Mouse (Mus musculus) forebrain, embryonic 15.5 days (tissue): ENCODE results near the gene Apba3. TPM values are rescaled to one million over a fixed set of nuclear protein-coding genes. Genes with fewer than 3 reads are reported as not detected.

Experiments used
- ATAC-seq: fragments of 200-750 bp; cut with Nextera tagmentation; replicated peaks from 2 replicates; pipeline ENCODE4 v1.8.0; 2017; ENCODE audit warnings: mild to moderate bottlenecking, moderate TSS enrichment, moderate library complexity
- H3K27ac ChIP-seq: fragments of 300-500 bp; sonication (generic); replicated peaks from 2 replicates; pipeline ENCODE4 v1.5.1; 2015; ENCODE audit warnings: mild to moderate bottlenecking, inconsistent platforms
- H3K27me3 ChIP-seq: fragments of 300-500 bp; sonication (generic); 2 replicates; pipeline ENCODE4 v1.6.1; 2015; ENCODE audit warnings: inconsistent platforms
- H3K36me3 ChIP-seq: fragments of 300-500 bp; sonication (generic); 2 replicates; pipeline ENCODE4 v1.6.1; 2015; ENCODE audit warnings: mild to moderate bottlenecking, inconsistent platforms
- H3K4me1 ChIP-seq: fragments of 300-500 bp; sonication (generic); 2 replicates; pipeline ENCODE4 v1.6.1; 2015; ENCODE audit warnings: inconsistent platforms
- H3K4me2 ChIP-seq: fragments of 300-500 bp; sonication (generic); replicated peaks from 2 replicates; pipeline ENCODE4 v1.6.1; 2015; ENCODE audit warnings: mild to moderate bottlenecking, inconsistent platforms
- H3K4me3 ChIP-seq: fragments of 300-500 bp; sonication (generic); 2 replicates; pipeline ENCODE4 v1.5.1; 2015; ENCODE audit warnings: mild to moderate bottlenecking, inconsistent platforms
- H3K9ac ChIP-seq: fragments of 300-500 bp; sonication (generic); replicated peaks from 2 replicates; pipeline ENCODE4 v1.6.1; 2015; ENCODE audit warnings: mild to moderate bottlenecking, inconsistent platforms
- H3K9me3 ChIP-seq: fragments of 300-500 bp; sonication (generic); 2 replicates; pipeline ENCODE4 v1.6.1; 2016; ENCODE audit warnings: inconsistent platforms
- WGBS: fragments of 180-500 bp; shearing (Covaris S2); methylation state at CpG from one replicate; pipeline ENCODE4 v1.1.7; 2015; ENCODE audit warnings: mixed read lengths; 5-methylcytosine and 5-hydroxymethylcytosine counted together
- polyA plus RNA-seq: library from polyadenylated mRNA; unstranded; fragments of >200 nt; fragmentation: Nextera tagmentation; extraction: Ambion mirVana; gene quantifications from 2 replicates; pipeline ENCODE4 v1.2.1, GENCODE M21; 2015

The Apba3 gene
- polyA plus RNA-seq, 1 experiment from 2014 or later = 37.5 TPM

DNA sequence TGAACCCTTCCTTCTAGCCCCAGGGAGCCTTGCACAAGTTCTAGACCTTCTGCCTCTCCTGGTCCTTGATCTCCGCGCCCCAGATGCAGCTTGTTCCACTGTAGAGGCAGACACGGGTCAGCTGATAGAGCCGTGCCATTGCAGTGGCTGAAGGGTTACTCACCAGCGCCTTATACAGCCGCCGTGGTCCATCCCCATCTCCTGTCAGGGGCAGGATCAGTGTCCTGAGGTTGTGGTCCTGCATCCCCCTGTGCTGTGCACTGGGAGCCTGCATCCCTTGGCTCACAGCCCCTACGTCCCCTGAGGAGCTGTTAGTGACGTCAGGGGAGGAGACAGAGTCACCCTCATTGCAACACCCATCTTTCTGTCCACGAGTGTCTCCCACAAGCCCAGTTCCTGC, 36.5 kb downstream of the Apba3 start:
- Histone ChIP-seq H3K4me1 (peaks cover 17% of the 10 kb centered on the region), H3K4me2 (no peak overlapping the region), H3K9ac (no peak overlapping the region), H3K27me3 (no peaks in the 10 kb centered on the region), H3K4me3 (no peak overlapping the region), H3K36me3 (peaks cover 27% of the 10 kb centered on the region), H3K27ac (peak overlapping the region; percentile 35; the same call in 1 of the 2 replicates), H3K9me3 (no peaks in the 10 kb centered on the region)
- ATAC-seq = no peak
- 82% methylated on average over 10 of the region's 10 CpGs for WGBS

GRCm38 (mm10) chr10:81303761-81304160, 37.0 kb downstream of the Apba3 start:
- peaks cover 31% of the 10 kb centered on the region for H3K36me3 ChIP-seq
- H3K4me3 ChIP-seq = no peak overlapping the region
- H3K27ac ChIP-seq = no peak overlapping the region
- no peaks in the 10 kb centered on the region for H3K9me3 ChIP-seq
- WGBS = 86% methylated on average over 7 of the region's 7 CpGs
- no peak overlapping the region for H3K9ac ChIP-seq
- H3K27me3 ChIP-seq = no peaks in the 10 kb centered on the region
- H3K4me2 ChIP-seq = no peak overlapping the region
- ATAC-seq = no peak
- peaks cover 17% of the 10 kb centered on the region for H3K4me1 ChIP-seq

GRCm38 (mm10) chr10:81304597-81305238, 38.0 kb downstream of the Apba3 start:
- H3K4me1 ChIP-seq = peaks cover 17% of the 10 kb centered on the region

GRCm38 (mm10) chr10:81305663-81306062, 38.9 kb downstream of the Apba3 start:
- Histone ChIP-seq H3K4me3 (no peak overlapping the region), H3K9ac (no peak overlapping the region), H3K27ac (no peak overlapping the region), H3K27me3 (no peaks in the 10 kb centered on the region), H3K4me1 (peaks cover 17% of the 10 kb centered on the region), H3K36me3 (peaks cover 49% of the 10 kb centered on the region), H3K4me2 (no peak overlapping the region), H3K9me3 (no peaks in the 10 kb centered on the region)
- WGBS = 93% methylated on average over 14 of the region's 14 CpGs
- no peak for ATAC-seq

More at GRCm38 (mm10) chr10:81304597-81305238, 38.0 kb downstream of the Apba3 start:
- no peak overlapping the region for H3K4me3 ChIP-seq
- no peak; the same call in 1 of the 2 replicates for ATAC-seq
- WGBS = 25% methylated on average over 7 of the region's 9 CpGs
- H3K9ac ChIP-seq = no peak overlapping the region
- H3K27me3 ChIP-seq = no peaks in the 10 kb centered on the region
- H3K27ac ChIP-seq = no peak overlapping the region
- no peak overlapping the region for H3K4me2 ChIP-seq
- H3K9me3 ChIP-seq = no peaks in the 10 kb centered on the region
- peaks cover 40% of the 10 kb centered on the region for H3K36me3 ChIP-seq

DNA sequence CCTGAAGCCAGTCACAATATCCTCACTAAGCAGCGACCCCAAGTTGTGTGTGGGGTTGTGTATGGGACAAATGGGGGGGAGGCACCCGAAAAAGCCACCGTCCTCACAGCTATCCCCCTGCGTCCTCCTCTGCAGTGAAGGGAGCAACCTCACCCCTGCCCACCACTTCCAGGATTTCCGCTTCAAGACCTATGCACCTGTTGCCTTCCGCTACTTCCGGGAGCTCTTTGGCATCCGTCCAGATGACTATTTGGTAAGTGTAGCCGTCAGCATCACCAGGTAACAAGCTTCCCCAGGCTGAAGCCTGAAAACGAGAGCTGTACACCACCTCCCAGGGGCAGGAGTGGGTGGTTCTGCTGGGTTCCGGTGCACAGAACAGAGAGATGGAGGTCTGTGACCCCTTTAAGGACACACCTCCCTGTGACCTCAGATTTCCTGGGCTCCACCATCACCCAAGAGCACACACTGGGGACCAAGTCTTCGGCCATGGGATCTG, 39.5 kb downstream of the Apba3 start:
- ATAC-seq = no peak
- no peak overlapping the region for H3K9ac ChIP-seq

DNA sequence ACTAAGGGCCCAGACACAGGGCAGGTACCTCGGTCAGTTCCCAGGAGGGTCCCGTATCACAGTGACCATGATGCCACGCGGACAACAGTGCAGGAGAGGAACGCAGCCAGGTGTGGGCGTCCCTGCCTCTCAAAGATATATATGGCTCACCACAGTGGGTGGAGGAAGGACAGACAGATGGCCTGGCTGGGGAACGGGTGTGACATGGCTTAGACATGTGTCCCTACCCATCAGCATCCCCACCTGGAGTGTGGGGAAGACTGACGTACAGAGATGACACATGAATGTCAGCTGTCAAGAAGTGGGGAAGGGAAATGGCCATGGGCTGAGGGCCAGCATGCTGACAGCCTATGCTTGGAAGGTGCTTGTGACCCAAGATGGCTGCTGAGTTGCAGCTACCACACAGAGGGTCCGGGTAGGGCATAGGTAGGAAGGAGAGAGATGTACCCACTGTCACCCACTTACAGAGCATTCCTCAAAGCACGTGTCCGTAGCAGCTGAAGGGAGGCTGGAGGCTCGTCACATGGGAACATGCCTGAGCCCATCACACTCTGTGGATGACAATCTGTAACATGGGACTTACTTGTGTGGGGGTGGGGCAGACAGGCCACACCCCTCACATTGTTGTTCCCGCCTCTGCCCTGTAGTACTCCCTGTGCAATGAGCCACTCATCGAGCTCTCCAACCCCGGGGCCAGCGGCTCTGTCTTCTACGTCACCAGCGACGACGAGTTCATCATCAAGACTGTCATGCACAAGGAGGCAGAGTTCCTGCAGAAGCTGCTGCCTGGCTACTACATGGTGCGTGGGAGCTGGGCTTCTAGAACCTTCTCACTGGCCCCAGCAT, 40.3 kb downstream of the Apba3 start:
- no peak overlapping the region for H3K27ac ChIP-seq
- WGBS = 94% methylated on average over 21 of the region's 21 CpGs
- H3K9ac ChIP-seq = no peak overlapping the region
- H3K4me1 ChIP-seq = peaks cover 14% of the 10 kb centered on the region
- H3K36me3 ChIP-seq = peaks cover 62% of the 10 kb centered on the region
- no peak for ATAC-seq
- H3K9me3 ChIP-seq = no peaks in the 10 kb centered on the region
- H3K27me3 ChIP-seq = no peaks in the 10 kb centered on the region
- no peak overlapping the region for H3K4me2 ChIP-seq
- no peak overlapping the region for H3K4me3 ChIP-seq

More for the DNA sequence above, 39.5 kb downstream of the Apba3 start:
- H3K4me1 ChIP-seq = peaks cover 16% of the 10 kb centered on the region
- no peaks in the 10 kb centered on the region for H3K27me3 ChIP-seq
- no peak overlapping the region for H3K4me2 ChIP-seq
- WGBS = 91% methylated on average over 12 of the region's 12 CpGs
- H3K9me3 ChIP-seq = no peaks in the 10 kb centered on the region
- H3K4me3 ChIP-seq = no peak overlapping the region
- peaks cover 54% of the 10 kb centered on the region for H3K36me3 ChIP-seq
- no peak overlapping the region for H3K27ac ChIP-seq

DNA sequence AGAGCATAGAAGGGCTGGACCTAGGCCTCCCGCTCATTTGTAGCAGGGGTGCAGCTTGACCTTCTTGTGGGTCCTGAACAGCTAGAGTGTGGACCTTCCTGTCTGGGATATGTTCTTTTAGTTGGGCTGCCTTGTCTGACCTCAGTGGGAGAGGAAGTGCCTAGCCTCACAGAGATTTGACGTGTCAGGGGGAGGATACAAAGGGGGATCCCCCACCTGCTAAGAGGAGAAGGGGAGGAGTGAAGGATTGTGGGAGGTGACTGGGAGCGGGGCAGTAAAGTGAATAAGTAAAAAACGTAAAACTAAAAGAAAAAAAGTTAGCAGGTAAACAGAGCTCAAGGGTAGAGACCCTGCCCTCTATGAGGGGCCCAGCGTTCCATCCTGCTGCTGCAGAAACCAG, 42.8 kb downstream of the Apba3 start:
- no peaks in the 10 kb centered on the region for H3K27me3 ChIP-seq
- peaks cover 88% of the 10 kb centered on the region for H3K36me3 ChIP-seq
- no peaks in the 10 kb centered on the region for H3K4me1 ChIP-seq
- H3K9ac ChIP-seq = no peak overlapping the region
- H3K27ac ChIP-seq = no peak overlapping the region
- WGBS = 91% methylated on average over 5 of the region's 5 CpGs
- no peak overlapping the region for H3K4me2 ChIP-seq
- H3K9me3 ChIP-seq = no peaks in the 10 kb centered on the region
- H3K4me3 ChIP-seq = no peak overlapping the region
- no peak for ATAC-seq

DNA sequence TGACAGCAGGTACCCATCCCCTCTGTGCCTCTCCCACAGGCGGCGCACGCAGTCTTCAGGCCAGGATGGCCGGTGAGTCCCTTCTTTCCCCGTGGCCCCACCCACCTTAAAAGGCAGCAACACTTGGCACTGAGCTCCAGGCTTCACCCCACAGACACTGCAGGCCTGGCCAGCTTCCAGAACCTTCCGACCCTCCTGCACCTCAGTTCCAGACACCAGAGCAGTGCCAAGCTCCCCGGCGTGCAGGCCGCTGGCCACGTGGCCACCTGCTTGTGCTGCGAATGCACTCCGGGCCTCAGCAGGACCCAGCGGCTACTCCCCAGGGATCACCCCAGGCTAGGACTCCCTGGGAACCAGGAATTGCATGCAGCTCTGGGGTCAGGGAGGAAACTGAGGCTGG, 46.8 kb downstream of the Apba3 start:
- peaks cover 5% of the 10 kb centered on the region; the same call in 1 of the 2 replicates for H3K4me1 ChIP-seq
- H3K27me3 ChIP-seq = no peaks in the 10 kb centered on the region
- H3K9ac ChIP-seq = no peak overlapping the region
- 90% methylated on average over 13 of the region's 13 CpGs for whole genome bisulfite sequencing
- H3K27ac ChIP-seq = no peak overlapping the region
- no peak for ATAC-seq
- peaks cover 85% of the 10 kb centered on the region for H3K36me3 ChIP-seq
- H3K9me3 ChIP-seq = no peaks in the 10 kb centered on the region
- no peak overlapping the region for H3K4me3 ChIP-seq
- H3K4me2 ChIP-seq = no peak overlapping the region

GRCm38 (mm10) chr10:81314201-81314600, 47.4 kb downstream of the Apba3 start:
- WGBS = 78% methylated on average over 7 of the region's 7 CpGs
- peaks cover 79% of the 10 kb centered on the region for H3K36me3 ChIP-seq
- H3K4me2 ChIP-seq = no peak overlapping the region
- H3K27me3 ChIP-seq = no peaks in the 10 kb centered on the region
- ATAC-seq = no peak
- no peaks in the 10 kb centered on the region for H3K9me3 ChIP-seq
- no peak overlapping the region for H3K4me3 ChIP-seq
- no peak overlapping the region for H3K27ac ChIP-seq
- peaks cover 8% of the 10 kb centered on the region for H3K4me1 ChIP-seq
- no peak overlapping the region for H3K9ac ChIP-seq

DNA sequence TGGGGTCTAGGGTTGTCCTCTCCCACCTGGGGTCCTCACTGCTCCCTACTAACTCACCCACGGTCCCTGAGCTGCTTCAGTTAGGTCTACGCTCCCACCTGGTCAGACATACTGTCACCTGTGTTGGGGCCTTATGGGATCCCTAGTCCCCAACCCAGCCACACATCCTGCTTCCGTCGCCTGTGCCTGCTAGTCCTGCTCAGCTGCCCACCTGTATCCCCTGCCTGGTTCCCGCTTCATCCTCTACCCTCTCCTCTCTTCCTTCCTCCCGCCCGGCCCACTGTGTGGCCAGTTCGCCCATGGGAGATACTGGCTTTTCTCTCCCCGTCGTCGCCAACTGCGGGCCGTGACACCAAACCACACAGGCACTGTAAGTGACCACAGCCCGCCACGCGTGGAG, 48.8 kb downstream of the Apba3 start:
- no peak overlapping the region for H3K27ac ChIP-seq
- peaks cover 16% of the 10 kb centered on the region for H3K4me1 ChIP-seq
- no peak overlapping the region for H3K4me2 ChIP-seq
- WGBS = 95% methylated on average over 16 of the region's 16 CpGs
- H3K27me3 ChIP-seq = no peaks in the 10 kb centered on the region
- no peak overlapping the region for H3K4me3 ChIP-seq
- no peak for ATAC-seq
- no peak overlapping the region for H3K9ac ChIP-seq
- H3K9me3 ChIP-seq = no peaks in the 10 kb centered on the region
- H3K36me3 ChIP-seq = peaks cover 67% of the 10 kb centered on the region

- Histone ChIP-seq H3K9ac (no peak overlapping the region), H3K4me1 (peaks cover 17% of the 10 kb centered on the region), H3K9me3 (no peaks in the 10 kb centered on the region), H3K27ac (no peak overlapping the region), H3K4me3 (no peak overlapping the region), H3K4me2 (no peak overlapping the region), H3K36me3 (peaks cover 58% of the 10 kb centered on the region), H3K27me3 (no peaks in the 10 kb centered on the region)
- ATAC-seq = no peak
- 48% methylated on average over 16 of the region's 16 CpGs for WGBS
Measured at GRCm38 (mm10) chr10:81316338-81317060, 49.7 kb downstream of the Apba3 start.

DNA sequence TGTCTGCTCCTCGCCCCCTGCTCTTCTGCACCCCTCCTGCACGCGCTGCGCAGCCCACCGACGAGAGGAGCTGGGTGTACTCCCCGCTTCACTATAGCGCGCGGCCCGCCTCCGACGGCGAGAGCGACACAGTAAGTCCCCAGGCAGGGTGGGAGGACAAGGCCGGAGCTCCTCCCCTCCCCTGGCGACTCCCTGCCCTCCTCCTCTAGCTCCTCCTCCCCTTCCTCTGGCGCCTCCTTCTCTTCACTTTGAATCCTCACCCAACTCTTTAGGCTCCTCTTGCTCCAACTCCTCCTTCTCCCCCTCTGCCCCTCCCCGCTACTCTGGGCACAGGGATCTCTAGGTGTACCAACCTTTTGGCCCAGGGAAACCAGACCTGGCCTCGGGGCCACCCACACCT, 50.5 kb downstream of the Apba3 start:
- no peak overlapping the region for H3K4me2 ChIP-seq
- H3K9ac ChIP-seq = no peak overlapping the region
- no peak overlapping the region for H3K27ac ChIP-seq
- no peak overlapping the region for H3K4me3 ChIP-seq
- 10% methylated on average over 19 of the region's 20 CpGs for WGBS
- peaks cover 25% of the 10 kb centered on the region for H3K4me1 ChIP-seq
- H3K36me3 ChIP-seq = peaks cover 50% of the 10 kb centered on the region
- ATAC-seq = no peak
- H3K27me3 ChIP-seq = no peaks in the 10 kb centered on the region
- H3K9me3 ChIP-seq = no peaks in the 10 kb centered on the region
